Mouse (Mus musculus) lung, postnatal 10 days (tissue): Measurements from ENCODE around the gene Tspan15.

ENCODE experiments used
- DNase-seq: peaks from one replicate; pipeline ENCODE4 v3.0.0; 2021

Gene Tspan15

DNA sequence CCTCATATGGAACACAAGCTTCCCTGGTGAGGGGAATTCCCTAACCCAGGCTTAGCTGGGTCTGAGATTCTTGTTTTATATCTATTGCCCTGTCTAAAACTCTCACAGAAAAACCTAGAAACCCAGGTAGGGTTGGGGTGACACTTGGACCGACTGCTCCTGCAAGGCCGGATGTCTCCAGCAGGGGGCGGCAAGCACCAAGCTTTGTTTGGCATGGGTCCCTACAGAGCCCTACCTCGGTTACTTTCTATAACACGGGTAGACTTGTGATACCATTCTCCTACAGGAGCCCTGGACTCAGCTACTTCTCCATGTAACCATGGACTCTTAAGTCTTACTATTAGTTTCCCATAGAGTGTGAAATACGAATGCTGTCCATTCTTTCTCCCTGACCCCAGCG lies 44.2 kb downstream of the Tspan15 start:
- peak; percentile 88 for DNase-seq

GRCm38 (mm10) chr10:62183053-62183452 lies 48.0 kb downstream of the Tspan15 start:
- DNase-seq: peak; percentile 95

DNA sequence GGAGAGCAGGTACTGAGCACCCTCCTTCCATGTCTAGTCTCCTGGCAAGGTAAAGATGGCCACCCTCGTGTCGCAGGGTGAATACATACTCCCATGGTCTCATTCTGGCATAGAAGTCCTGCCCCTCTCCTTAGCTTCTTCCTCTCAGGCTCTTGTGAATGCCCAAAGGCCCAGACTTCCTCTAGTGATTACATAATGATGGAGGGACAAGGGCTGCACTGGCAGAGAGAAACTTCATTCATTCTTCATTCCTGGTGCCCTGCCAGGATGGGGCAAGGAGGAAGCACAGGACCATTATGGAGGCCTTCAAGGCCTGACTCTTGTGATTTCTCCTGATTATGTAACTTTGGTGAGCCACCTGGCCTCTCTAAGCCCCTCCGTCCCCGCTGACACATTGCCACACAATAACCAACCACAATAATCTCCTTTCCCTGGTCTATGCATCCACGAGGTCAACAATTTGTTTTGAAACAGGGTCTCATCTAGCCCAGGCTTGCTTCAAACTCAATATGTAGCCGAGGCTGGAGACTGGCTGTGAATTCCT lies 48.5 kb downstream of the Tspan15 start:
- DNase-seq: no peak

- DNase-seq: no peak
Observed at GRCm38 (mm10) chr10:62181701-62182100, 49.4 kb downstream of the Tspan15 start.

- no peak for DNase-seq
Observed at GRCm38 (mm10) chr10:62179944-62180343, 51.1 kb downstream of the Tspan15 start.

DNA sequence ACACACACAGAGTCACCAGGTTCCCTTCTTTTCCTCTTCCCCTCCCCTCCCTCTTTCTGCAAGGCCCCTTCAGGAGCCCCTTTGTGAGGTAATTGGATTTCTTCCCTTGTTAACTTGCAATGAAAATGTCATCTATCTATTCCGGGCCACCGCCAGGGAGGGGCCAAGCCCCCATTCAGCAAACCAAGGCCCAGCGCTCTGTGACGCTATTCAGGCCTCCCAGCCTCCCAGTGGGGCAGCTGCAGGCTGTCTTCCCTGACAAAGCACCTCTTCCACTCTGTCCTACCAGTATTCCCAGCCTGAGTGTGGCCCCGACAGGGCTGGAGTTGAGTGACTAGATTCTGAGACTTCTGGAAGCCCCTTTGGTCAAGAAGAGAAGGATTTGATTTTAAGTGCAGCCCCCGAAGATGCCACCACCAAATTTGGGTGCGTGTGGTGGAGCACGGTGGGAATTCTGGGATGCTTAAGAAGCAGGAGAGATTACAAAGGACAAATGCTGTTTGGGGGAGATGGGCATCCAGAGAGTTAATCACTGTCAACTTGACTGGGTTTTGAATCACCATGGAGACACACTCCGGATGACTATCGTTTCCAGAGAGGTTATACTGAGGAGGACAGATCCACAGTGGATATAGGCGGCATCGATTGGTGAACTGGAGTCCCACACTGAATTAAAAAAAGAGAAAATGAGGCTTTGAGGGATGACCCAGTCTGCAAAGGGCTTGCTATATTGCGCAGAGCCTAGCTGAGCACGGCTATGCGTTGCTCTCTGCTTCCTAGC lies 56.3 kb downstream of the Tspan15 start:
- no peak for DNase-seq

DNA sequence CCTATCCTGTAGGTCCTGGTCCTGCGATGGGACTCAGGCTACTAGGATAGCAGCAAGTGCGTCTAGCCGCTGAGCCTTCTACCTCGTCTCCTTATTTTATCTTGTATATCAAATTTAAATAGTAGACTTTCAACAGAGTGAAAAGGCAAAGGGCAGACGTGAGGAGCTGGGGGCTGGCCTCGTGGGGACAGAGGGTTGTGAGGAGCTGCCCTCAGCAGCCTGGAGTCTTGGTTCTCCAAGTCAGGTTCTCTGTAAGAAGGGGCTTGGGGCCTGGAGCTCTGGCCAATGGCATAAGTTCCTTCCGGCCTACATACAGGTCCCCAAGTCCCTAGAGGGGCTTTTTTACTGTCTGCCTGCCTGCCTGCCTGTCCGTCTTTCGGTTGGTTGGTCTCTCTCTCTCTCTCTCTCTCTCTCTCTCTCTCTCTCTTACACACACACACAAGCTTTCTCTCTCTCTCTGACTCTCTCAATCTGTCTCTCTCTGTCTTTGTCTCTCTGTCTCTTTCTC lies 57.1 kb downstream of the Tspan15 start:
- DNase-seq: no peak

DNA sequence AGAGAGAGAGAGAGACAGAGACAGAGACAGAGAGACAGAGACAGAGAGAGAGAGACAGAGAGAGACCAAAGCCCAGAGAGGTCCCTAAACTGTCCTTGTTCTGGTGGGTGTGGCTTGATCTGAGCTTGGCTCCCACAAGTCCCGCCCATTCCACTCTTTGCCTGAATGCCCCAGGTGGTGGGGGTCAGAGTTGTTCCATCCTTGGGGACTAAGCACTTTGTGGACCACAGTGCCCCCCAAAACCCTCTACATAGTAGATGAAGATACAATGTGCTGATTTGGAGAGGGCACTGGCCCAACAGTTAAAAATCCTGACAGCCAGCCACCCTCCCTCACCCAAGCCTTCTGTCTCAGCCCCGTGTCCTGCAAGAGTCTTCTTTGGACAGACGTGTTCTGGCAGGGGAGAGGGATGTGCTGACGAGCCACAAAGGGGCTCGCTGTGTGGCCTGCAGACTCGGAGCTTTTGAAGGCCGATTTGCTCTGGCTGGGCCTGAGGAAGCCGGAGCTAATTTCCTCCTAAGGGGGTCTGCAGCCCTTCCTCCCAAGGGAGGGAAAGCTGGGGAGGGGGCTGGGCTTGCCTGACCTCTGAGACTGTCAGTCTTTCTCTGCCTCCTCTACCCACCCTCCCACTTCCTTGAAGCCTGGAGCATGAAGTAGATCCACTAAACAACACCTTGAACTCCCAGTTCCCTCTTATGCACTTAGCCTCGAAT lies 58.1 kb downstream of the Tspan15 start:
- DNase-seq: no peak

GRCm38 (mm10) chr10:62162410-62162809 lies 68.6 kb downstream of the Tspan15 start:
- DNase-seq: peak; percentile 18

DNA sequence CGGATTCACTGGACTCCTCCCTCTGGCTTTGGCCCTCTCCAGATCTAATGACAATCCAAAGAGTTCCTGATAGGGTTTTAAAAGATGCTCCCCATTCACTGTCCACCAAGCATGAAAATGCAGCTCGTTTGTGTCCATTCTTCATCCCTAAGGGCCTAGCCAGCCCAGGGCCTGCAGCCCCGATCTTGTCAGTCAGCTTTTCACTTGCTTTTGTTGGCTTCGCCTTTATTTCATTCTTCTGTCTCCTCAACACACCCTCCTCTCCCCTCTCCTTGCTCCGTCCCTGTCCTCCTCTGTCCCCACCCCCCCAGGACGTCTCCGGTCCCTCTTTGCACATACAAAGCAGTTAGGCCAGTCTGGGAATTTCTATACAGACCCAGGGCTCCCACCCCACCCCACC lies 81.1 kb downstream of the Tspan15 start:
- DNase-seq: no peak

DNA sequence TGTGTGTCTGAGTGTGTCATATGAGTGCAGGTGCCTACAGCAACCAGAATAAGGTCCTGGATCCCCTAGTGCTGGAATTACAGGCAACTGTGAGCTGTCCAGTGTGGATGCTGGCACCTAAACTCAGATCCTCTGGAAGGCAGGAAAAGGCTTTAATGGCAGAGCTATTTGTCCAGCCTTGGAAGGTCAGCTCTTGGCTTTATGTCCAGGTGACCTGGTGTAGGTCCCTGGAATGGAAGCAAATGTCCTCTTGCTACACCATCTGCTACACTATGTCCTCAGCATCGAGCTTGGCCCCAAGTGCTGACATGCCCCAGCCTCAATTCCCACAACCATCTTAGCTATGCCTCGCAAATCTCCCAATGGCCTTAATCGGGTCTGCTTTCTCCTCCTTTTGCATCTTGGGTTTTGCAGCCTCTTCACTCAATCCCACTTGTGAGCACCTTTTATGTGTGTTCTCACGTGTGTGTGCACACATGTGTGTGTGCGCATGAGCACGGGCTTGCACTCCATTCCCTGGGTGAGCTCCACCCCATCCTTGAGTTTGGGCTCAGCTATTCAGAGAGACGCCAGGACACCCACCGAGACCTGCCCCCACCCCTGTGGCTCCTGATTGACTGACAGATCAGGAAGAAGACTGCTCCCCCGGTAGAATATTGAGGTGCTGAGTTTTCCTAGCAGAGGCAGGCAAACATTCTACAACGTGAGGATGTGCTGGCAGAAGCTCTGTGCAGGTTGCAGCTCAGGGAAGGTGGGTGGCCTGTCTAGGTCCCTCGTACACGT lies 83.4 kb downstream of the Tspan15 start:
- DNase-seq: no peak

DNA sequence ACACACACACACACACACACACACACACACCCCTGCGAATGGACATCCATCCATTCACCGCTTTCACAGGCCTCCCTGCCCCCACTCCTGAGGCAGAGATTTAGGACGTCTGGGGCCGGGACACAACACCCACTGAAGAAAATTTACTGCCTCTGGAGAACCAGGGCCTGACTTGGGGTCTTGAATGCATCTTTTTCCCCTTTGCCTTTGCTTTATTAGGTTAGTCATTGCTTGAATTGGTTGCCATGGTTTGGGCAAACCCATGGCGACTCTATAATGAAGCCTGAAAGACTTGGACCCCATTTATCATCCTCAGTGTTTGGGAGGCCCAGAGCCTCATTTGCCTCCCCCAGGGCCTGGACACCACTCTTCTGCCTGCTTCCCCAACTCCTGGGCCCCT lies 85.1 kb downstream of the Tspan15 start:
- no peak for DNase-seq

GRCm38 (mm10) chr10:62143820-62144219 lies 87.2 kb downstream of the Tspan15 start, which contains the start of gene Fam241b:
Gene Fam241b (minus strand): TSS chr10:62143920.
- no peak for DNase-seq

GRCm38 (mm10) chr10:62138040-62138439 lies 93.0 kb downstream of the Tspan15 start:
- peak; percentile 27 for DNase-seq

GRCm38 (mm10) chr10:62137150-62137549 lies 93.9 kb downstream of the Tspan15 start:
- DNase-seq: no peak

DNA sequence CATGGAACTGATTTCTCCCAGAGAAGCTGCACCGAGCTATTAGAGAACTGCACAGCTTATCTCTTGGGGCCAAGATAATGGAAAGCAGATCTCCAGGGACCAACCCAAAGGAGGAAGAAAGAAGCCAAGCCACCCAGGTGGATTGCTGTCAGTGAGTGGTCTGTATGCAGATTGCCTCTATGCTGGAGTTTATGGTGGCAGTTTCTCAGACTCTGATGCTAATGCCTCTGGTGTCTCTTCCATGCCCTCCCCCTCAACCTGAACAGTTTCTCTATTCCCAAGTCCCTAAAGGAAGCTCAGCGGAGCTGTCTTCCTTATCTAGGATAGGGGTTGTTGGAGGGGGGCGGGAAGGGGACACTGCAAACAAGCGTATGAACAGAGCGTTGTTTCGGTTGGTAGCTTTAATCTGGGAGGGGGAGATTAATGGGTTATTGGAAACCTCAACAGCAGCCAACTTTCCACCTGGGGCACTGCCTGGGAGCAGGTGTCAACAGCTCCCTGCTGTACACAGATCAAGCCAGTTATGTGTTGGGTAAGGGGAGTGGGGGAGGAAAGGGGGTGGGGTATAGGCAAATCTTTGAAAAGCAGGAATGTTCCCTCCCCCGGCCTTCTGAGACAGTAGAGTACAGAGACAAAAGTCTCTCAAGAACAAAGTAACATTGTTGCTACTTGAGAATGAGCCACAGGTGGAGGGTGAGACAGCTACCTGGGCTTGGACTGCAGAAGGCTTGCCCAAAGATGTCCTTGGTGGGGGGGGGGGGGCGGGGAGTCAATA lies 95.2 kb downstream of the Tspan15 start:
- DNase-seq: no peak
